Mouse (Mus musculus) cortical plate, adult 2 months (tissue): ENCODE results near the gene Lifr.

Experiments used
- CTCF ChIP-seq: fragments of 200-500 bp; IDR thresholded peaks from 2 replicates; pipeline ENCODE4 v1.5.1; 2011; ENCODE audit warnings: mild to moderate bottlenecking, control low read depth, low read length; ENCODE audit not compliant: insufficient read depth; ENCODE audit errors: extremely low read depth
- POLR2A ChIP-seq: fragments of 200-500 bp; IDR thresholded peaks from 2 replicates; pipeline ENCODE4 v1.6.1; 2011; ENCODE audit warnings: mild to moderate bottlenecking, low read length, control low read depth; ENCODE audit not compliant: insufficient read depth; ENCODE audit errors: extremely low read depth

GRCm38 (mm10) chr15:7189678-7190454 is 99.5 kb downstream of the Lifr start:
- TF ChIP-seq POLR2A (no peak), CTCF (no peak)
